Mouse (Mus musculus) gastrocnemius, postnatal 25 days (tissue): ENCODE measurements around the gene Cdh3. TPM values are rescaled to one million over a fixed set of nuclear protein-coding genes. Genes with fewer than 3 reads are reported as not detected.

Experiments
- DNase-seq: peaks from one replicate; pipeline ENCODE4 v3.0.0; 2022
- total RNA-seq, 2 experiments: library from RNA; stranded (reverse); gene quantifications; 1 replicate in 1 of 2; 2 replicates in 1 of 2; pipeline ENCODE4 v1.2.3; 2021

Cdh3 gene
- total RNA-seq, 2 experiments from 2014 or later: 0.05 TPM; not detected in 1

- DNase-seq: no peak
Measured at GRCm38 (mm10) chr8:106527241-106528036, 16.7 kb downstream of the Cdh3 start.

GRCm38 (mm10) chr8:106528596-106529249 lies 18.0 kb downstream of the Cdh3 start:
- DNase-seq: no peak

GRCm38 (mm10) chr8:106529885-106530482 lies 19.3 kb downstream of the Cdh3 start:
- DNase-seq: no peak

GRCm38 (mm10) chr8:106530566-106530965 lies 19.9 kb downstream of the Cdh3 start:
- no peak for DNase-seq

GRCm38 (mm10) chr8:106533709-106534108 lies 23.0 kb downstream of the Cdh3 start:
- DNase-seq: no peak

GRCm38 (mm10) chr8:106534449-106534848 lies 23.8 kb downstream of the Cdh3 start:
- no peak for DNase-seq

- DNase-seq: no peak
Measured at GRCm38 (mm10) chr8:106535448-106535847, 24.8 kb downstream of the Cdh3 start.

GRCm38 (mm10) chr8:106539193-106539592 lies 28.5 kb downstream of the Cdh3 start:
- DNase-seq: no peak

GRCm38 (mm10) chr8:106541002-106541401 lies 30.3 kb downstream of the Cdh3 start:
- no peak for DNase-seq

- no peak for DNase-seq
Measured at GRCm38 (mm10) chr8:106543043-106543442, 32.4 kb downstream of the Cdh3 start.

- DNase-seq: no peak
Measured at GRCm38 (mm10) chr8:106545149-106545548, 34.5 kb downstream of the Cdh3 start.

GRCm38 (mm10) chr8:106546746-106547145 lies 36.1 kb downstream of the Cdh3 start:
- DNase-seq: no peak

GRCm38 (mm10) chr8:106548366-106548936 lies 37.8 kb downstream of the Cdh3 start:
- DNase-seq: no peak

GRCm38 (mm10) chr8:106550906-106551305 lies 40.2 kb downstream of the Cdh3 start:
- DNase-seq: no peak

- no peak for DNase-seq
Measured at GRCm38 (mm10) chr8:106554011-106554410, 43.3 kb downstream of the Cdh3 start.

GRCm38 (mm10) chr8:106556068-106556645 lies 45.5 kb downstream of the Cdh3 start:
- no peak for DNase-seq

GRCm38 (mm10) chr8:106559844-106560243 lies 49.2 kb downstream of the Cdh3 start:
- DNase-seq: no peak

GRCm38 (mm10) chr8:106561097-106561865 lies 50.6 kb downstream of the Cdh3 start:
- peak; percentile 69 for DNase-seq

GRCm38 (mm10) chr8:106563691-106564182 lies 53.0 kb downstream of the Cdh3 start:
- DNase-seq: peak; percentile 24

- DNase-seq: no peak
Measured at GRCm38 (mm10) chr8:106569006-106569405, 58.3 kb downstream of the Cdh3 start.

- DNase-seq: no peak
Measured at GRCm38 (mm10) chr8:106570386-106570785, 59.7 kb downstream of the Cdh3 start.
